Mouse (Mus musculus): ENCODE results near the gene Spink4.

Spink4 gene

DNA sequence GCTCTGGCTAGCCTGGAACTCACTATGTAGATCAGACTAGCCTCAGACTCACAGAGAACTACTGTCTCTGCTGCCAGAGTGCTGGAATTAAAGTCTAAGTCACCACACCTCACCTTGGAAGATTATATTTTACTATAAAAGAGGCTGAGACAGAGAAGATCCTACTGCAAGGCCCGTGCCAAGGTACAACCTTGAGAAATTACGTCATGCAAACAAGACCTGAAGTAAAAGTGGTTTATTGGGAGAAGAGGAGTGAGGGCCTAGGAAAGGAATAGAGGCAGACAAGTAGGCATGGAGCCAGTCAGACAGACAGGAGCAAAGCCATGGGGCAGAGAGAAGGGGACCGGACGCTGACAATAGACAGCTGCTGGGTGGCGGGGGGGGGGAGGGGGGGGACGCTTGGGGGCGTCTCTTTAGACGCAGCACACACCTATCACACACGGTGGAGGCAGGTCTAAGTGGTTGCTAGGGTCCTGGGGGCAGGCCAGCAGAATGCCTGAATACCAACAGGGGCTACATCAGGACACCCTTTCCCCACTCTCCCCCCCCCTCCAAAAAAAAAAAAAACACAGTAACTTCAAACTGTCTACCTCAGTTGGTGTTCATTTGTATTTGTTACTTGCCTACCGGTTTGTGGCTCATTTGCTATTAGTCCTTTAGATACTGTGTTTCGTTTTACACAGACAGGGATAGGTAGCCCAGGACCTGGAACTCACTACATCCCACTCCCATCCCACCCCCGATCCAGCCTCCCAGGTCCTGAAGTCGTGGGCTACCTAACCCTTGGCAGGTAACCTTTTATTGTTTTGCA lies 50.1 kb downstream of the Spink4 start:
- peak; percentile 20 to 23 for DNase-seq

DNA sequence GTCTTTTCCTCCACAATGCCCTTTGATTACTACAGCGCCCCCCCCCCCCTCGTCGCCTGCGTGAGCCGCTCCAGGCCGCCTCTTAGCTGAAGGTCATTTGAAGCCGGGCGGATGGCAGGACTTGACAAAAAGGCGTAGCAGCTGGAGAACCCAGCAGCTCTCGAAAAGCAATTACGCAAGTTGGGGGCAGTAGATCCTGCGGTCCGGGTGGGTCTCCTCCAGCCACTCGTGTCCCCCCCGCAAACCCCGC lies 50.7 kb downstream of the Spink4 start:
- no peak for DNase-seq

- peak; percentile 97 to 98 for DNase-seq
Observed at GRCm38 (mm10) chr4:40970842-40971701, 51.2 kb downstream of the Spink4 start, which contains the start of gene Nfx1. Nfx1 (plus strand) TSS chr4:40970906.

DNA sequence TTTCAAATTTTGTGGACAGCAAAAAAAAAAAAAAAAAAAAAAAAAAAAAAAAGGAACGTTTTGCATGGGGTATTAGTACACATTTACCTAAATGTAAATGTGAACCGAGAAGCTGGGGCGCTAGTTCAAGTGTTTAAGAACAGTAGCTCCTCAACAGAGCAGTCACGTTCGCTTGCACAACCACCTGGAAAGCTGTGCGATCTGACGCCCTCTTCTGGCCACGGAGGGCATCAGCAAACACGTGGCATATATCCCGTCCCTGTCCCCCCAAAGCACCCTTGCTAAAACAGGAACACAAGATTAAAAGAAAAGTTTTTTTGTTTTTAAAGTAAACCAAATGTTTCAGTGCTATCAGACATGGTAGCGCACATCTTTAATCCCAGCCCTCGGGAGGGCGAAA lies 51.9 kb downstream of the Spink4 start:
- peak; percentile 14 to 32 for DNase-seq

DNA sequence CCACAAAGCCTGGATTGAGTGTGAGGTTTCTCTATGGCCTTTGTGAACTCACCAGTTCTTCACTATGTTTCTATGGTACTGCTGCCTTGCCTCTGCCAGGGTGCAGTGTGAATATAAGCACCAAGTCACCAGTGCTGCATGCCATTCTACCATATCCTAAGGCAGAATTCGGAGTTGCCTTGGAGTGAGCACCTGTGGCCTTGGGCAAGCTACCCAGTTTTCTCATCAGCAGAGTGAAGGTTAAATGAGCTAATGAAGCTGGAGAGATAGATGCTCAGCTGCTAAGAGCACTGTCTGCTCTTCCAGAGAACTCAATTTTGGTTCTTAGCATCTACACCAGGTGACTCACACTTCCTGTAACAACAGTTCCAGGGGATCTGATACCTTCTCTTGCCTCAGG lies 54.2 kb downstream of the Spink4 start:
- DNase-seq, result no peak

DNA sequence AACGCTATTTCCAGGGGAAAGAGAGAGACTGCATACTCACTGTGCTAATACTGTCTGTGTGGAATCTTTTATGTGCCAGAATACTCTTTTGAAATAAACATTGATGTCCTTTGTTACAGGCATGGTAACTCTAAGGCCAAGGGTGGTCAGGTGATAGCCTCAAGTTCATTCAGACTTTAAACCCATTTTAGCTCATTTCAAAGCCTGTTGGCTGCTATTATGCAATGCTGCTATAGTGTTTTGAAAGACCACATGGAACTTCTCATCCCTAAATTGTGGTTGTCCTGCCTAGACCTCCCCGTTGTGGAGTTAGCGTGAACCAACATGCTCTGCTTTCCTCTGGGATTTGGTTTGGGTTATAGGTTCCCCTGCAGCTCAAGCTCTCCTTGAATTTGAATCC lies 55.8 kb downstream of the Spink4 start:
- DNase-seq, result no peak

GRCm38 (mm10) chr4:40976651-40977050 lies 56.8 kb downstream of the Spink4 start:
- DNase-seq, result no peak

DNA sequence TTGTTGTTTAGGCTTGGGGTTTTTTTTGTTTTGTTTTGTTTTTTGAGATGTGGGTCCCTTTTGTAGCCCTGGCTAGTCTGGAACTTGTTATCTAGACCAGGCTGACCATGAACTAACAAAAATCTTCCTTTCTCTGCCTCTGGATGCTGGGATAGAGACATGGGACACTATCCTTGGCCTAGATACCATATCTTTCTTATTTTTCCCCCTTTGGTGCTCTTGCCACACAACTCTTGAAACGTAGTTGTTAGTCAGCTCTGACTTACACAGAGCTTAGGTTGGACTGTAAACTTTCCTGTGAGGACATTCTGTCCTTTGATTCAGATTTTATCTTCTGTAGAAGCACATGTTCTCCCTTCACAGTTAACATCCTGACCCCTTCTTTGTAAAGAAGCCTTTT lies 59.6 kb downstream of the Spink4 start:
- no peak for DNase-seq

Measured in cerebellum, adult 18-20 months (tissue).